Mouse (Mus musculus) urinary bladder, adult 2 months (tissue): ENCODE results near the gene Hnrnpu. TPM values are rescaled to one million over a fixed set of nuclear protein-coding genes. Genes with fewer than 3 reads are reported as not detected.

Experiments used
- DNase-seq: peaks from one replicate; pipeline ENCODE4 v3.0.0; 2022; ENCODE audit warnings: low spot score
- polyA plus RNA-seq: library from polyadenylated mRNA; depleted of rRNA; stranded (reverse); fragments of >200 nt; gene quantifications from 2 replicates; pipeline ENCODE4 v1.2.3, GENCODE M21; 2012

Hnrnpu gene
- polyA plus RNA-seq, 1 experiment, result 207 TPM

DNA sequence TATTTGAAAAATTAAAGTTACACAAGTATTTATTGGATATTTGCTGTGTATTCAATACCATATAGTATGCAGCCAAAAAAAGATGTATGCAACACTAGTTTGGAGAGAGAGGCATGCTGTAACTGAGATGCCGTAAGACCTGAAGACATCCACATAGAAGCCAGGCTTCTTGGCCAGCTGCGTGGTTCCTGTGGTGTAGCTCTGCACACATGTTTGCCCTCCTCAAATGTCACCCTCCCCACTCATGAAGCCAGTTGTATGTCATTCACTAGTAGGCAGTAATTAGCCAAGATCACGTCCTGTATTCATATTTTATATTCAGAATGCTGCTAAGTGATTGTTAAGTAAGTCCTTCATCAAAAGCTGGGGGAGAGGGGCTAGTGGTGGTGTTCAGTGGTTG, 3.8 kb upstream of the Hnrnpu start:
- no peak for DNase-seq

DNA sequence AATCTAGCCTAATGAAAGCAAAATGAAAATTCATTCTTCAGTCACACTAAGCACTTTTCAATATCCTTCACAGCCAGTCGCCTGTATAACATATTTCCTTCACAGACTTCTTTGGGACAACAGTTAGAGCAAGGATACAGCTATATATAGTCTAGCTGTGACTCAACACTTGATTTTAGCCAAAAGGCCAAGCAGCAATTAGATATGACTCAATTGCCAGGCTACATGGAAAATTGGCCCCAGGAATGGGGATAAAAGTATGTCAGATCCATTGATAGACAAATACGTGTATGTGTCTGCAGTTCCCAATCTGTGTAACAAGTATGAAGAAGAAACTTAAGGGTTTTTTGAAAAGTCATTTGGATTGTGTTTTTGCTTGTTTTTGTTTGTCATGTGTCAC, 2.6 kb upstream of the Hnrnpu start:
- DNase-seq, result no peak

DNA sequence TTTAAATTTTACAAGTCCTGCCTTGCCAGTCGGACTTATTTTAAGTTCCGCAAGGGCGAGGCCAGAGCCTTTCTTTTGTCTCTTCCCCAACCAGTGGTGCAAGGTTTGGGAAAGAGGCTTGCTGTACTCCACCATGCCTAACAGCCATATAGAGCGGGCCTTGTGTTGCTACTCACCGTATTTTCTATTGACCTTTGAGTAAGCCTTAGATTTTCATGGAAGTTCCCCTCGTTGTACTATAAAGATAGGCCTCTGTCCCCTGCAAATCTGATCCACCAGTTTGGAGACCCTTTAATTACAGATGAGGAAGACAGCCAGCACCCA, 683 bp upstream of the Hnrnpu start:
- DNase-seq, result peak; percentile 26

DNA sequence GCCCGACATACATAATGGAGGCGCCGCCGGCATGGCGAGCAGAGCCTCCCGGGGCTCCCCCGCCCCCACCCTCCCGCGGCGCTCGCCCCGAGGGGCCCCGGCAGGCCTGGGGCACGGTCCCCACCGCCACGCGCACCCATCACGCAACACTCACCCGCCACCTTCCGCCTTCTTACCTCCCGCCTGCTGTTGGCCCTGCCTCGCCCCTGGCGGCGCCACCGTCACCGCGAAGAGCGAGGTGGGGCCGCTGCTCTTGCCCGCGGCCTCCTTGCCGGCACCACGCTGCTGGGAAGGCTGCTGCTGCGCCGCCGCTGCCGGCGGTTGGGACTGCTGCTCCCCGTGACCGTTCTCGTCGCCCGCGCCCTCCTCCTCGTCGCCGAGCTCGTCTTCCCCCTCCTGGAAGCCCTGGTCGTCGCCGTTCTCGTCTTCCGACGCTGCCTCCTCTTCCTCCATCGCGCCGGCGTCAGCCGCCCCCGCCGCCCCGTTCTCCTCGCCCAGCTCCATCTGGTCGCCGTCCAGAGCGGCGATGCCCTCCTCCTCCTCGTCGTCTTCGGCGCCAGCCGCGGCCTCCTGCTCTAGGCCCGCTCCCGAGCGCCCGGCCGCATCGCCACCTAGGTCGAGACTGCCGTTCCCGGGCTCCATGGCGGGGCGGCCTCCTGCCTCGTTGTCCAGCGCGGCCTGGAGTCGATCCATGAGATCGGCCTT, 668 bp downstream of the Hnrnpu start:
- peak; percentile 52 for DNase-seq

DNA sequence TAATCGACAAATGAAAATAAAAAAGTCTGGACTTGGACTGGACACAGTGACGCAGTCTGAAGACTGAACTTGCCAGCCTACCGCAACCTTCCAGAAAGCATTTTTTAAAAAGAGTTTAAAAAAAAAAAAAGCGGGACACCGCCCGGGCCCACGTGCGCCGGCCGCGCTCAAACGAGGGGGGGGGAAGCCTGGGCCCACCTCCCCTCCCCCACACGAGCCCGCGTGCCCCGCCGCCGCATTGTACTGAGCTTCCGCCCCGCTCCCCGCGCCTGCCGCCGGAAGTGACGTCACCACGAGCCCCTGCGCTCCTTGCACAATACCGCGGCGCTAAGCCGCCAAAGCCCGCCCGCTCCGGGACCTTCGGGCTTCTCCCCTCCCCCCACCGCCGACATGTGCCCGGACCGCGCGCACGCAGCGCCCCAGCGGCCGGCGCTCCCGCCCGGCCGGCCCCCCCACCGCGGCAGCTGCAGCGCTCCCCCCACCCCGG, 1.3 kb downstream of the Hnrnpu start:
- peak; percentile 94 for DNase-seq

DNA sequence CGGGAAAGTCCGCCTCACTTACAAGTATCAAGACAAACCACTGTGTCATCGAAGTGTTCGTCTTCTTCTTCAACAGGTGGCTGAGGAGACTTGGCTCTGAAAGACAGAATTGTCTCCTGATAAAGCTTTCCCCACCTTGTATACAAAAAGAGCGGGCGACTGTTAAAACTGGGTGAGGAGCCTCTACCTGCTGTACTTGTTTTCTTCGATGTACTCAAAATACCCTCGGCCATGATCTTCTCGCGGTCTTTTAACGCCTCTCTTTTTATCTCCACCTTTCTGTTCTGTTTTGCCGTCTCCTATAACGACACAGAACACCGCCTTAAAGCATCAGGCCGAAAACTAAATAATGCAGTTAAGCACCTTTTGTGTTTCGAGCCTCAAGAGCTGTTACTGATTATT, 1.7 kb downstream of the Hnrnpu start:
- DNase-seq, result no peak

DNA sequence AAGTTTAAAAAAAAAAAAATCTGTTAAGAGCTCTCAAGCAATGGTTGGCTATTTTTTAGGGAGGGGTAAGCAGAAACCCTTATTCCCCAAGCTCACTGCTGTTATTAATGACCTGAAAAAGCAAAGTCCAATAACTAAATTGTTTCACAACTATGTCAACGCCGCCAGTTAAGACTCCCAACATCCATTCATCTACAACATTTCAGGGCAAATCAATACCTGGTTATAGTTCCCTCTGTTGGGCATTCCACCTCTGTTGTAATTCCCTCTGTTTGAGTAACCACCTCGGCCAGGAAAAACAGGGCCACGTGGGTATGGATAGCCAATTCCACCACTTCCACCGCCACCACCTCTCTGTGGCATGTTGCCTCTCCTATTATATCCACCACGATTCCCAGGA, 7.7 kb downstream of the Hnrnpu start:
- no peak for DNase-seq

DNA sequence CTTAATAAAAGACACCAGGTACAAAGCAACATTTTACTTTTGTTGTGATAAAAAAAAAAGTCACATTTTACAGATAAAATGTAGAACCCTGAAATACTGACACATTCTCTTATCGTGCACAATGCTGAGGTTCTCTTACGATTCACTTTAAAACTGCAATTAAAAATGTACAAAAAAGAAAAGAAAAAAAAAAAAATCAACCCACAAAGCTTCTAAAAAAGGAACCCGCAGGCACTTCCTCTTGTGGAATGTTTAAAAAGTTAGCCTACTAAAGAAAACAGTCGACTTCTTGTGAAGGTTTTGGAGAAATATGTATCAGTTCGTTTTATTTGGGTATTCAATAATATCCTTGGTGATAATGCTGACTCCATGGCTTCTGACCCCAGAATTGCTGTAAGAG, 8.6 kb downstream of the Hnrnpu start:
- DNase-seq, result no peak

DNA sequence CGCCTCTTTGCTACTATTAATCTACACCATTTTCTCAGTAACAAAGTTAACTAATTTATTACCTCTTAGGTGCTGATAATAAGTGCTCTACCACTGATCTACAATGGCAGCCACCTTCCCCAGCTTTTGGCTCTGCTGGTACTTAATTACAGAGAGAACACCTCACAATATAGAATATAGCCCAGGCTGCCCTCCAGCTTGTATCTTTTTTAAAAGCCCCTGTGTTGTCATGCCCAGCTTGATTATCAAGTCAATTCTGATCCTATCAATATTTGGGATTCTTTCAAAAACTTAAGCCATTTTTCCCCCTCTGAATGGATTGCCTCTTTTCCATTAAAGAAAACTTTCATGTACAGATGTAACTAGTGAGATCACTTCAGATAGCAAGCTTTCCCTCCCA, 10.6 kb downstream of the Hnrnpu start:
- no peak for DNase-seq

DNA sequence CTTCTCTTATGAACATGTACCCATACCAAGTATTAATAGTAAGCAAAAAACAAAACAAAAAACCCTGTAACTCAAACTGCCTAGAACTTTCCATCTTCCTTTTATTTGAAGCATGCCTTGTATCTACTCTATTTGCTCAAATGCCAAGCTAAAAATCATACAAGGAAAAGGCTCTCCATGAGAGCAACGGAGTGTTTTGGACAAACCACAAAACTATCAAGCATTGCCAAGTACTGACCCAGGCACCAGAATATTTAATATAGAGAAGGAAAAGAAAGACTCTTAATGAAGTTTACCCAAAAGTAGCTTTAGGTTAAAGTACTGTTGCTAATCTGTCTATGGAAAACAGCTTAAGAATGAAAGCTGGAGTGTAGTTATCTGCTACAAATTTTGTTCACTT, 11.2 kb downstream of the Hnrnpu start:
- no peak for DNase-seq

DNA sequence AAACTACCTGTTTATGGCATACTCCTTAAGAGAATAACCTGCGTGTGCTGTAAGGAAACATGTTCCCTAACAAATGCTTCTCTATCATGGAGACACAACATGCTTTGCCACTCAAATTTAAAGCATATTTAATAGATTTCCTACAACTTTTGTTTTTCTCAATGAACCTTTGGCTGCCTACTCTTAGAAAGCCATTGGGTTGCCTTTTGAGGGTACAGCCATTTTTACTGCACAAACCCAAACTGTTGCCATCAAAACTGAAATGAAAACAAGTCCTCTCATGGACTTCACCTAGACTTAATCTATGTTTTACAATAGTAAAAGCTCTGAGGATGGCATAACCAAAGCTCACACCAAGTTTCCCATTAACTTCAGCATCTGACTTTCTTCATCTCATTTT, 13.0 kb downstream of the Hnrnpu start:
- DNase-seq, result no peak

DNA sequence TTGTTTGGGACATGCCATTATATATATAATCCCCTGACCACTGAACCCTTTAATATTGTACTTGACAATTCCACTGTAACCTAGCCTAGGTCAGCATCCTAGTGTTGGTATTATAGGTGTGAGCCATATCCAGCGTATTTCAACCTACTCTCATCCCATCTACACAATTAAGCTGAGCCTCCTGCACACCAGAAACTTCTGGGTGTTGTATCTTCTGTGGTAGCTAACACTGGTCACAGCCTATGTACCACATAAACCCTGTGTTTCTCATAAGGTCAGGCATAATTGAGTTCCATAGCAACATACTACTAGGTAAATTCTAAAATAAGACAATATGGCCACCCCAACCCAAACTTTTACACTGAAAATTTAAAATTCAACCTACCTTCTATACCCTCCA, 14.4 kb downstream of the Hnrnpu start:
- no peak for DNase-seq

DNA sequence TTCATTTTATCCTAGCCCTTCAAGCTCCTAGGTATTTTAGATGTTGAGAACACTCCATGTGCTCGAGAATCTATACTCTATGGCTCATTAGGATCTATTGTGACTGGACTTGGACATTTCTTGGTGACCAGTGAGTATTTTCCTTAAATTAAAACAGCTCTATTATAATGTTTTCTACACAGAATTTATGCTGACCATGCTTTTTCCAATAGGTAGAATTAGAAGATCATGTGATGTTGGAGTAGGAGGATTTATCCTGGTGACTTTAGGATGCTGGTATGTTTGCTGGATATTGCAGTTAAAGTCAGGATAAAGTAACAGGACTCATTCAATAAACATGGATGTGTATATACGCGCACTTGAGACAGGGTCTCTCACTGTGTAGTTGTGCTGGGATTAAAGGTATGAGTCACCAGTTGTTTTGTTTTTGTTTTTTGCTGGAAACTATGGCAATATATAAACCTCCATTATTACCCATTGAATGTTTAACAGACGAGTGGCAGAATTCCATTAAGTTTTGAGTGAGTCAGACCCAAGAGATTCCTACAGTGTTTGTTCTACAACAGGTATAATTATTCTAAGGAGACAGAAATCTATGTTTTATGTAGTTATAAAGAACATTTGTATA, 15.8 kb downstream of the Hnrnpu start:
- no peak for DNase-seq

DNA sequence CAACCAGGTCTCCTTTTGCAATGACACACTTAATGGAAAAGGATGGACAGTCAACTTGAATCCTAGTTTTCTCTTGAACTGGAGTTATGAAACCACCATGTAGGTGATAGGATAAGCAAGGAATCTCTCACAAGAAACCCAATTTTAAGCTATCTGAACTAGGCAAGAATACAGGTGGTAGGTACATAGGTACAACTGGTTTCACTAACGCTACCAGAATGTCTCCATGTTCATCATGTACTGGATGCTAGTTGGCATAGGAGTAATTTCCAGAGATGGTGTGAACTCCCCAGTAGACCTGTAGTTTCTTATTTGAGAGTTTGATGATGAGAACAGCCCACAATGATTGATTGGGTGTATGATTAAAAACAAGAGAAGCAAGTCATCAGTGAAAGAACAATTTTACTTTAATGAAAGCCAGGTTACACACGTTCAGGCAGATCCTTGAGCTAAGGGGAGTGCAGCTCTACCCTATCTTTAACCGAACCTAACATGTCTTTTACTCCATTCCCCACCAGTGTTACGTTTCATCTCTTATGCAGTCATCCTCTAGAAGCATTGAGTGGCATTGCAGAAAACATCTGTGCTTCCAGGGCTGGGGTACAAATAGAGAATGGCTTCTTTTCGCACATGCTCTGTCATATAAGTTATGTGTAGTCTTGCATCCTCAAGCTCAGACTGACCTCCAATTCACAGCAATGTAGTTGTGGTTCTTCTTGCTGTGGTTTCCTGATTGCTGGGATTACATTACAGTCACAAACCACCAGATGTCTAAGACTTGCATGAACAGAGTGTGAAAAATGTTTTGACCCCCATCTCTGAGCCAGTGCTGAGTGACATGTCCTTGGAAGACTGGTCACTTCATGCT, 16.6 kb downstream of the Hnrnpu start:
- DNase-seq, result no peak

DNA sequence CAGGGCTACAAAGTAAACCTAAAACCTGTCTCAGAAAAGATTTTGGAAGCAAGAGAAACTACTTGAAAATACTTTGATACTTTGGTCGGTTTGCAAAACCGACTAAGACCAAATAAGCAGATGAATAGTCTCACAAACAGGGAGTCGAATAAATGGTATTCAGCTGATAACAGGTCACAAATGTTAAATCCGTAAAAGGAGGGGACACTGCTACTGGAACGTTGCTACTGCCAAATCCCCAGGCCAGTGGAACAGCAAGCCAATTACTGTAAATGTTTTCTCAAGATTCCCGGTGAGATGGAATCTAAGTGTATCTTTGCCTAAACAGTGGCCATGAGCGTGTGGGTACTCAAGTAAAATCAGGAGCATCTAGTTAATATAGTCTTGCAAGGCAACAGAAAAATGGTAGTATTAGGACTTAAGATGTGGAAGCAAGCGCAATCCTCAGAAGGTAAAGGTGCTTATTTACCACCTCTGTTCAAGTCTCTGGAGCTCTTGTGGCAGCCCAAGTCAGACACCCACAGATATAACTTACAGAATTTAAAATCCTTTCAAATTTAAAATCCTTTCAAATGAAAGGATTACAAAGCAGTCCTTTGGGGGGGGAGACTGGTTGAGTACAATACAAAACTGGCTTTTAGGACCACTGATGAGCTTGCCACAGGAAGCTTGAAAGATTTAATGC, 17.4 kb downstream of the Hnrnpu start:
- no peak for DNase-seq

DNA sequence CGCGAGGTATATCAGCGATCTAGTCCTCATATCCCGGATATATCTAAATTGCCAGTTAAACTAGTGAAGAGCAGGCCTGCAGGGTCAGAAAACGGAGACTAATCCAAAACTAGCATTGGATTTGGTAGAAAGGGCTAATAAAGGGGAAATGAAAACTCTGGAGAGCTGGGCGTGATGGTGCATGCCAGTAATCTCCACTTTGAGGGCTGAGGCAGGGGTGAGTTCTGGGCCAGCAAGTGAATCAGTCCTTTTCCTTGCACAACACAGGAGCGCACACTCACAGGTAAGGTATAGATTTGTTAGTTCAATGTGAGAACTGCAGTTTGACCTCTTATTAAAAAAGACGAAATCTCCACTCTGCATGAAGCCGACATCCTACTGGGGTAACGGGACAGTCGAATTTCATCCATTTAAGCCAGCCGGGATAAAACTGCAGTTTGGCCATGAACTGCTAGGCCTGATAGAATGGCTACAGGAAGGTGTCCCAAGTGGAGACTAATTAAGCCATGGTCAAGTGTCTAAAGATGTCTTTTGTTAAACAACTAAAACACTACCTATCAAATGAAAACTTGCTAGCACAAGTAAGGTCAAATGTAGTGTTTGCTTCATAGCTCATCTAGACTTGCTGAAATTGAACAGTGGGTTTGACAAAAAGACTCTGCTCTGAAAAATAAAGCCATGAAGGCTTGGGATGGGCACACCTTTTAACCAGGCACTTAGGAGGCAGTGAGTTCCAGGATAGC, 18.1 kb downstream of the Hnrnpu start:
- DNase-seq, result peak; percentile 30

DNA sequence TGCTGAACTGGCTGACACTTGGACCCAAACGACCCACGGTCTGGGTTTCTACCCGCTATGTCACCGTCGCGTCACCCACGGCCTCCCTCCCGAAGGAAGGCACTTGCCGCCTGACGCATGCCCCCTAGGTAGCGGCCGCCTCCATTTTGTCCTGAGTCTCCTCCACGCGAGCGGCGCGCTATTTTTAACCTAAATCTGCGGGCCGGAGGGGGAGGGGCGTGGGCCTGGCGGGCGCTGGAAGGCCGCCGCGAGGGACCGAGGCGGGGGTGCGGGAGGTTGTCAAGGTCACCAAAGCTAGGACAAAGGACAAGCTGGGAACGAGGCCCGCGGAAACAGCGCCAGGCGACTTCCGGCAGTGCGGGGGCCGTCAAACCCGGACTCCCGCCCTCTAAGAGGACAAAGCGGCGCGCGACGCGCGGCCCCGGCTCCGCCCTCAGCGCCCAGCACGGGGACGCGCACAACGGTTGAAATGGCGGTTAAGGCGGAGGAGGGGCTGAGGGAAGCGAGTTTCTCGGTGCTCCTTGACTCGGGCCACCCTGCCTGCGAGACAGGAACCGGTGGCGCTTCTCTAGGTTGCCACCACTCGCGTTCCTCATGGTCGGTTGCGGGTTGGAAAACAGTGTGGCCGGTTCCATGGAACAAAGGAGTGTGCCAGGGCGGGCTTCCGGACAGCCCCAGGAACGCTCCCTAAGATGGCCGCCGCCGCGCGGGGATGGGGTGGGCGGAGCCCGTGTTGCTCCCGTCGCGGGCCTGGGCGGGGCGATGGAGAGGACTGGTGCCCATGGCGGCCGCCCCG, 19.0 kb downstream of the Hnrnpu start, which contains the start of gene Cox20:
Cox20 (plus strand) TSS at position 742 of the 796 bp plus-strand sequence.
- peak; percentile 96 for DNase-seq

DNA sequence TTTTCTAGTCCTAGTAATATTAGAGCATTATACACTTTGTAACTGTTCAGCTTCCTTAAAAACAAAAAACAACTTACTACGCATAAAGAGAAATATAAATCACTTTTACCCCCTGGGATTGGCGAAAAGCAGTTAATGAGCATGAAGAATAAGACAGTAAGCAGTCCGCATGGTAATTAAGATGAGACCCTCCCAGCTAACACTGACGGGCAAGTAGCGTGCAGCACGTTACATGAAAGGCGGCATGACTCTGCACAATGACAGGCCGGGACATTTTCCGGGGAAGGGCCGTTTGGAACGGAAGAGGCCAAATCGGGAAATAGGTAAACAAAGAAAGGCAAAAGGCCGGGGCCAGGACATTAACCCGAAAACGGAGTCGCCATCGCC, 19.6 kb downstream of the Hnrnpu start:
- no peak for DNase-seq

DNA sequence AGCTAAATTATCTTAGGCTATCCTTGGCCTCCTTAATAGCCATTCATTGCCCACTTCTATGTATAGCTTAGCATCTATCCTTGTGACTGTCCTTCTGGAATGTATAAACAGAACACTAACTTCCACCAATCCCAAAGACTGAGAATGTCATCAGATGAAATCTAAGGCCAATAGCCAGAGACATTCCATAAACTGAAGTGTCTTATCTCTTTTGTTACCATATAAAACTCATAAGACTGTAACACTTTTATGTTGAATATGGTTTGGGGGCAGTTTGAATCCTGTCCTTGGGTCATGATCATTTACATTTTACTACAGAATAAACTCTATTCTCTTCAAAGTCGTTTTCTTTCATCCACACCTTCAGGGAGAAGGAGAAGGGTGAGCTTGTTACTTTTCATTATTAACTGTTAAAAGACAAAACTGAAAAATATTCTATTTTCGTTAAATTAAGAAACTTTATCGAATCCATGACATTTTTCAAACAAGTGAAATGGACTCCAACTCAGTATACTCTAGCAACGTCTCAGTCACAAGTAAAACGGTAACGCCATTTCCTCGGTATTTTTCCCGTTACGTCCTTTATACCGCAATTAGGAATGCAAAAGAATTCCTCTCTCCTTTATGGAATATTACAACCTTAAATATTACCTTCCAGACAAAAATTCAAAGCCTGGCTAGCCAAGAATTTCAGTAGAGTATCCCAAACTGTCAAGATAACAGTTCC, 20.2 kb downstream of the Hnrnpu start:
- no peak for DNase-seq

DNA sequence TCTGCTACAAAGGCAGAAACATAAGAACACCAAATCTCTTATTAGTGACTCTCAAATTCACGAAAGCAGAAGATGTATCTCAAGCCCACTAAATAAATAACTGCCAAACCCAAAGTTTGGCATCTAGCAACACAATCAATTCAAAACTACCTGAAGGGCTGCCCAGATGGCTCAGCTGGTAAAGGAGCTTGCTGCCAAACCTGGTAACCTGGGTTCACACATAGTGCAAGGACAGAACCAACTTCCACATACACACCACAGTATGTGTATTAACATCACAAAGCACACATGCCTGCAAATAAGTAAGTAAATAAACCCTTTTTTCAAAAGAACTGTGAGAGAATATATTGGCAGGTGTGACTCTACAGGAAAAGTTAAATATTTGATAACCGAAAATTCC, 23.4 kb downstream of the Hnrnpu start:
- no peak for DNase-seq
